Mouse (Mus musculus): ENCODE measurements around the gene Pitpnc1.
A peak's percentile ranks its signal among the peaks of the same experiment; 100 is the strongest.

Gene Pitpnc1

GRCm38 (mm10) chr11:107441050-107441449 is 29.4 kb downstream of the Pitpnc1 start:
- peaks cover 10% of the 10 kb centered on the region for H3K36me3 ChIP-seq (ENCODE audit: insufficient read depth, low read length)
- H3K9me3 ChIP-seq (ENCODE audit: low read length): no peaks in the 10 kb centered on the region
- H3K27me3 ChIP-seq (ENCODE audit: insufficient read depth, low read length): no peaks in the 10 kb centered on the region
- TF ChIP-seq NANOG (IDR thresholded peaks at IDR 0.05; ENCODE audit: borderline replicate concordance, low read length) (peak; percentile 58; the same call in 1 of the 2 replicates), POU5F1 (IDR thresholded peaks at IDR 0.05; ENCODE audit: borderline replicate concordance, low read length) (no peak), CTCF (conservative IDR thresholded peaks at IDR 0.05; ENCODE audit: low read length) (no peak)
- H3K4me3 ChIP-seq (replicated peaks; ENCODE audit: low read length): no peak overlapping the region
- H3K4me1 ChIP-seq (replicated peaks; ENCODE audit: low read depth, low read length): peaks cover 95% of the 10 kb centered on the region

GRCm38 (mm10) chr11:107438140-107438539 is 32.4 kb downstream of the Pitpnc1 start:
- no peaks in the 10 kb centered on the region for H3K27me3 ChIP-seq (ENCODE audit: insufficient read depth, low read length)
- H3K4me1 ChIP-seq (replicated peaks; ENCODE audit: low read depth, low read length): peaks cover 90% of the 10 kb centered on the region
- no peaks in the 10 kb centered on the region for H3K9me3 ChIP-seq (ENCODE audit: low read length)
- H3K4me3 ChIP-seq (replicated peaks; ENCODE audit: low read length): no peak overlapping the region
- peaks cover 11% of the 10 kb centered on the region for H3K36me3 ChIP-seq (ENCODE audit: insufficient read depth, low read length)
- TF ChIP-seq CTCF (conservative IDR thresholded peaks at IDR 0.05; ENCODE audit: low read length) (no peak), NANOG (IDR thresholded peaks at IDR 0.05; ENCODE audit: borderline replicate concordance, low read length) (no peak), POU5F1 (IDR thresholded peaks at IDR 0.05; ENCODE audit: borderline replicate concordance, low read length) (no peak)

GRCm38 (mm10) chr11:107437723-107438122 is 32.8 kb downstream of the Pitpnc1 start:
- H3K4me1 ChIP-seq (replicated peaks; ENCODE audit: low read depth, low read length): peaks cover 90% of the 10 kb centered on the region
- H3K36me3 ChIP-seq (ENCODE audit: insufficient read depth, low read length): peaks cover 9% of the 10 kb centered on the region
- H3K9me3 ChIP-seq (ENCODE audit: low read length): no peaks in the 10 kb centered on the region
- H3K27me3 ChIP-seq (ENCODE audit: insufficient read depth, low read length): no peaks in the 10 kb centered on the region
- H3K4me3 ChIP-seq (replicated peaks; ENCODE audit: low read length): no peak overlapping the region
- TF ChIP-seq CTCF (conservative IDR thresholded peaks at IDR 0.05; ENCODE audit: low read length) (no peak), POU5F1 (IDR thresholded peaks at IDR 0.05; ENCODE audit: borderline replicate concordance, low read length) (no peak)

- peaks cover 6% of the 10 kb centered on the region; the same call in 1 of the 2 replicates for H3K36me3 ChIP-seq (ENCODE audit: insufficient read depth, low read length)
- H3K4me1 ChIP-seq (replicated peaks; ENCODE audit: low read depth, low read length): peaks cover 92% of the 10 kb centered on the region
- TF ChIP-seq CTCF (conservative IDR thresholded peaks at IDR 0.05; ENCODE audit: low read length) (no peak), NANOG (IDR thresholded peaks at IDR 0.05; ENCODE audit: borderline replicate concordance, low read length) (0 out of 2 replicates have a peak, but pooled peaks have one; percentile 13), POU5F1 (IDR thresholded peaks at IDR 0.05; ENCODE audit: borderline replicate concordance, low read length) (no peak)
- no peaks in the 10 kb centered on the region for H3K9me3 ChIP-seq (ENCODE audit: low read length)
- no peaks in the 10 kb centered on the region for H3K27me3 ChIP-seq (ENCODE audit: insufficient read depth, low read length)
- peak overlapping the region; percentile 67 for H3K4me3 ChIP-seq (replicated peaks; ENCODE audit: low read length)
Measured at GRCm38 (mm10) chr11:107435776-107436449, 34.6 kb downstream of the Pitpnc1 start.

- Histone ChIP-seq H3K4me3 (replicated peaks; ENCODE audit: low read length) (peak overlapping the region; percentile 52), H3K27me3 (ENCODE audit: insufficient read depth, low read length) (no peaks in the 10 kb centered on the region), H3K4me1 (replicated peaks; ENCODE audit: low read depth, low read length) (peaks cover 94% of the 10 kb centered on the region), H3K9me3 (ENCODE audit: low read length) (no peaks in the 10 kb centered on the region), H3K36me3 (ENCODE audit: insufficient read depth, low read length) (peaks cover 18% of the 10 kb centered on the region; the same call in 1 of the 2 replicates)
- TF ChIP-seq NANOG (IDR thresholded peaks at IDR 0.05; ENCODE audit: borderline replicate concordance, low read length): no peak
- TF ChIP-seq CTCF (conservative IDR thresholded peaks at IDR 0.05; ENCODE audit: low read length): no peak
- TF ChIP-seq POU5F1 (IDR thresholded peaks at IDR 0.05; ENCODE audit: borderline replicate concordance, low read length): no peak
Measured at GRCm38 (mm10) chr11:107431197-107431965, 39.1 kb downstream of the Pitpnc1 start.

- Histone ChIP-seq H3K9me3 (ENCODE audit: low read length) (no peaks in the 10 kb centered on the region), H3K4me3 (replicated peaks; ENCODE audit: low read length) (0 out of 2 replicates have a peak overlapping the region, but pooled peaks have one; percentile 1), H3K36me3 (ENCODE audit: insufficient read depth, low read length) (peaks cover 15% of the 10 kb centered on the region; the same call in 1 of the 2 replicates), H3K4me1 (replicated peaks; ENCODE audit: low read depth, low read length) (peaks cover 98% of the 10 kb centered on the region), H3K27me3 (ENCODE audit: insufficient read depth, low read length) (no peaks in the 10 kb centered on the region)
- TF ChIP-seq CTCF (conservative IDR thresholded peaks at IDR 0.05; ENCODE audit: low read length): no peak
- TF ChIP-seq NANOG (IDR thresholded peaks at IDR 0.05; ENCODE audit: borderline replicate concordance, low read length): no peak
- TF ChIP-seq POU5F1 (IDR thresholded peaks at IDR 0.05; ENCODE audit: borderline replicate concordance, low read length): no peak
Measured at GRCm38 (mm10) chr11:107428011-107428410, 42.5 kb downstream of the Pitpnc1 start.

GRCm38 (mm10) chr11:107424176-107424575 is 46.3 kb downstream of the Pitpnc1 start:
- Histone ChIP-seq H3K36me3 (ENCODE audit: insufficient read depth, low read length) (no peaks in the 10 kb centered on the region), H3K27me3 (ENCODE audit: insufficient read depth, low read length) (no peaks in the 10 kb centered on the region), H3K4me3 (replicated peaks; ENCODE audit: low read length) (no peak overlapping the region), H3K4me1 (replicated peaks; ENCODE audit: low read depth, low read length) (peaks cover 98% of the 10 kb centered on the region), H3K9me3 (ENCODE audit: low read length) (no peaks in the 10 kb centered on the region)
- TF ChIP-seq POU5F1 (IDR thresholded peaks at IDR 0.05; ENCODE audit: borderline replicate concordance, low read length) (no peak), CTCF (conservative IDR thresholded peaks at IDR 0.05; ENCODE audit: low read length) (no peak)

- H3K4me3 ChIP-seq (replicated peaks; ENCODE audit: low read length): no peak overlapping the region
- H3K9me3 ChIP-seq (ENCODE audit: low read length): no peaks in the 10 kb centered on the region
- H3K4me1 ChIP-seq (replicated peaks; ENCODE audit: low read depth, low read length): peaks cover 99% of the 10 kb centered on the region
- no peaks in the 10 kb centered on the region for H3K36me3 ChIP-seq (ENCODE audit: insufficient read depth, low read length)
- H3K27me3 ChIP-seq (ENCODE audit: insufficient read depth, low read length): no peaks in the 10 kb centered on the region
- TF ChIP-seq NANOG (IDR thresholded peaks at IDR 0.05; ENCODE audit: borderline replicate concordance, low read length): no peak
- TF ChIP-seq CTCF (conservative IDR thresholded peaks at IDR 0.05; ENCODE audit: low read length): no peak
- TF ChIP-seq POU5F1 (IDR thresholded peaks at IDR 0.05; ENCODE audit: borderline replicate concordance, low read length): no peak
Measured at GRCm38 (mm10) chr11:107422356-107422754, 48.1 kb downstream of the Pitpnc1 start.

Data from E14TG2a.4 (cell line).